Mouse (Mus musculus): ENCODE data around the gene Myh7b.

Myh7b gene

DNA sequence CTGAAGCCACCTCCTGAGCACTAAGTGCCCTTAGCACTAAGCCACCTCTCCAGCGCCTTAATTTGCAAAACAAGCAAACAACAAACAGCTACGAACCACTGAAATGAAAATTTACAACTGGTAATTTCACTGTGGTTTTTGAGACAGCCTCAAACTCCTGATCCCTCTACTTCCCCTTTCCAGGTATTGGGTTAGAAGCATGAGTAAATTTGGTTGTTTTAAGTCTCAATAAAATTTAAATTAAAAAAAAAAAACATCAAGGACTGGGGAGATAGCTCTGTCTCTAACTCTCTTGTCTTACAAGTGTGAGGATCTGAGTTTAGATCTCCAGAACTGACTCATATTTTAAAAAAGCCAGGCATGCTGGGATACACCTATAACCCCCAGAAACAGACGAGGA lies 72.1 kb downstream of the Myh7b start:
- in situ Hi-C loops (cut with MseI, MboI): no loop called here

DNA sequence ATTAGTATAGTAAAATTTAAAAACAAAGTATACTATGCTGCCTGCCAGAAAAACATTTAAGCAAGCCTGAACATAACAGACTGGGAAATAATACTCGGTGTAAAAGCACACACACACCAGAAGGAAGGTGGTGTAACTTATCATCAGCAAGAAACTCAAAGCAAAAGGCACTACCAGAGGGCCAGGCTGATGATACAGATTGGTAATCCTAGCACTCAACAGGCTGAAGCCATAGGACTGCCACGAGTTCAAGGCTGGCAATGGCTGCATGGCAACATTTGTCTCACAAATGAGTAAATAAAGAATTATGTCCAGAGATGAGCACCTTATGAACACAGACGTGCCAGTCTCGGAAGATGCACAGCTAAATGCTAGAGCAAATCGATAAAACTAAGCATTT lies 72.8 kb downstream of the Myh7b start:
- in situ Hi-C loops (cut with MseI, MboI): no loop called here

All from mouse trophoblast stem cell (cell line).